Mouse (Mus musculus) cerebellum, postnatal 14 days (tissue): ENCODE measurements around the gene Olfr616.
"Not testable (repeated sequence)": the region's sequence is repeated elsewhere in the genome, so short reads cannot be mapped to it uniquely, and the experiment has no call there.

Experiments
- DNase-seq, 2 experiments: peaks; one replicate each; pipeline ENCODE4 v3.0.0; 2021; ENCODE audit warnings: mixed read lengths in 2 of 2

The Olfr616 gene

DNA sequence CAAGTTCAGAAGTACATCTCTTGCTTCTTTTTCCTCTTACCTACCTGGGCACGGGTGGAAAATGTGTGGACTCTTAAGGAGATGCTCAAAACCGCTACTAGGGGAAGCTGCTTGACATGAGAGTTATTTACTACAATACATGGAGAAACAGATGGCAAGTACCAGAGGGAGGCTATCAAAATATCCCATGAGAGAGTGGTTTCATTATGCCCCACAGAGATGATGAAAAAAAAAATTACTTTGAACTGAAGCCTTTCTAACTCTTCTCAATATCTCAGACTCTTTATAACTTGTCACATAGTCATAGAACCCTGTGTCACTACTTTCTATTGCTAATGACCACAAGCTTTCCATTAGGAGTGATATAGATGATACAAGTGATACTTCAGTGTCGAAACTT lies at the start of gene Olfr616:
Olfr616 (minus strand) TSS at position 101 of the 400 bp plus-strand sequence.
- no peak for DNase-seq

- no peak for DNase-seq
Measured at GRCm38 (mm10) chr7:103612434-103612833, 43.5 kb upstream of the Olfr616 start, which contains the start of gene Olfr620. Gene Olfr620 (minus strand): TSS chr7:103612534.

- DNase-seq = no peak
Measured at GRCm38 (mm10) chr7:103607425-103607824, 38.5 kb upstream of the Olfr616 start.

DNA sequence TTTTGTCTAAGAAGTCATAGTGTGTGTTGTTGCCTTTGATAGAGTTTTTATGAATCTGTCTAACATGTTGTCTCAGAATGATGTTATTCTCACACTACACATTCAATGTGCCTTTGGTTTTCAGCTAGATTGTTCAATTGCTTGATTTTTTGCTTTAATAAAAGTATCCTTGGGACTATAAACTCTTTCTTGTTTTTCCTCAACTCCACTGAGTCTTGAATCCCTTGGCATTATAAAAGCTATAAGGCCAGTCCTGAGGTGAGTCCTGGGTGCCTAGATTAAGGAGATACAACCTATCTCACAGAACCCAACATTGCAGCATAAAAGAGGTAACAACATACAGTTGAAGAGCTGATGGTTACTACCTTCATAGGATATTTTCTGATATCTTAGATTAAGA lies 31.3 kb upstream of the Olfr616 start, which contains the start of gene Olfr619:
Olfr619 (plus strand) TSS at position 301 of the 400 bp plus-strand sequence.
- no peak for DNase-seq

GRCm38 (mm10) chr7:103589803-103590202 lies 20.9 kb upstream of the Olfr616 start, which contains the start of gene Olfr618:
Gene Olfr618 (plus strand): TSS chr7:103590103.
- no peak for DNase-seq

DNA sequence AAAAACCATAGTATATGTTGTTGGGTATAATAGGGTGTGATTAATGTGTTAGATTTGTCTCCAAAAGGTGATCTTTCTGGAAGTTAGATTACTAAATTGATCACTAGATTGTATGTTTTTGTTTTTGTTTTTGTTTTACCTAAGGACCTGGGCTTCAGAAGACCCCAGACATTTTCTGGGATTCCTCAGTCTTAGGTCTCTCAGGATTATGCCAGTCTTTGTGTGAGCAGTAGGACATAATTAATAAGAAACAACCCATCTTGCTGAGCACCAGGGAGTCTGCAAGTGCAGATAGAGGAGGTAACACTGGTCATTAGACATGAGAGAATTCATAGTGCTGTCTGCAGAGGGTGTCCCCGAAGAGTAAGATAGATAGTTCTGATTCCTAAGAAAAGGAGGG lies 3.8 kb upstream of the Olfr616 start, which contains the start of gene Olfr617:
Olfr617 (plus strand) TSS at position 301 of the 400 bp plus-strand sequence.
- DNase-seq = no peak

DNA sequence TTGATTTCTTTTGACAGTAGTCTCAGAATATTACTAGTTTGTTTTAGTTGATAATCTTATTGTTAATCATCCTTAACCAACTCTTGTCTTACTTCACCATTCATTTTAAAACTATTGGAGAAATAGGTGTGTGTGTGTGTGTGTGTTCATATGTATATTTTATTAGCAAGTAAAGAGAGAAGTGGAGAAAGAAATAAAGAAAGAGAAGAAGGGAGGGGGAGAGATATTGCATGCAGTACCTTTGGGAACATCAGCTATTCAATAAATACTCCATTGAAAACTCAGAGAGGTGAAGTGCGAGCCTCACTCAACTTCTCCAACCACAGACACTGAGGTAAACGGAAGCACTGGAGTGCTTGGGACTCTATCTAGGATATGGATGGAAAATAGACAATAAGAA lies 13.2 kb downstream of the Olfr616 start, which contains the start of gene Olfr615:
Olfr615 (plus strand) TSS at position 301 of the 400 bp plus-strand sequence.
- DNase-seq = no peak

DNA sequence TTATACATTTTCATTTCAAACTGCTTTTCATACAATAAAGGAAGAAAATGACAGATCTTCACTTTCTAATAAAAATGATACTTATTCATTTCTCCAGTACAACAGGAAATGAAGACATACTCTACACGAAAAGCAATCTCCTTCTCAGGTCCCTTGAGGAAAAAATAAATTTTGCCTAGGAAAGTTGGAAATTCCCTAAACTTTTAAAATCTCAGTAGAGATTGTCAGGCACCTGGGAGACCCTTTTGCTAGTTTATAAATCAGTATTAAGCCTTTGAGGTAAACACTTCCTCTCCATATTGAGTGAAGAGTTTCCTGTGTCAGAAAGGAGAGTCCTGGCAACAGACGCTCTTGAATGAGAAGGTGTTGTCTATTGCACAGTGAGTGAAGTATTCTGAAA lies 21.2 kb downstream of the Olfr616 start, which contains the start of gene Olfr613:
Olfr613 (plus strand) TSS at position 301 of the 400 bp plus-strand sequence.
- DNase-seq = no peak

GRCm38 (mm10) chr7:103542617-103543016 lies 26.3 kb downstream of the Olfr616 start, which contains the start of gene Olfr612:
Gene Olfr612 (minus strand): TSS chr7:103542717.
- not testable (repeated sequence) for DNase-seq

DNA sequence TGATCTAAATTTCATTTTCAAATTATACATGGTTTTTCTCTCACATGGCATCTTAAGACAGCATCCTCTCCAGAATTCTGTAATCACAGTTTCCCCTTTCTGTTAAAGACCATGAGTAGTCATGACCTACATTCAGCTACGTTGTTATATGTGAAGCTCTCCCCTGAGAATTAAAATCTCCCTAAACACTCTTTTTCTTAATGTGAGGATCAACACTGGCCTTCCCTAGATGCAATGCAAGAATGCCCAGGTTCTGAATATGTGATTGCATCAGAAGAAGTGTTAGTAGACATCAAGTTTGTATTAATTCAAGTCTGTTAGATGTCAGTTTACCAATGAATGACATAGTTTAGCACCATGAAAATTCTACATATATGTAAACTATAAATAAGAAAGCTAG lies 48.2 kb downstream of the Olfr616 start, which contains the start of gene Olfr611:
Olfr611 (minus strand) TSS at position 101 of the 400 bp plus-strand sequence.
- not testable (repeated sequence) for DNase-seq
